Mouse (Mus musculus): ENCODE results near the gene Baiap2. TPM values are rescaled to one million over a fixed set of nuclear protein-coding genes. Genes with fewer than 3 reads are reported as not detected.
A peak's percentile ranks its signal among the peaks of the same experiment; 100 is the strongest.

Baiap2 gene
- polyA plus RNA-seq, 1 experiment from 2014 or later = 11.5 TPM

DNA sequence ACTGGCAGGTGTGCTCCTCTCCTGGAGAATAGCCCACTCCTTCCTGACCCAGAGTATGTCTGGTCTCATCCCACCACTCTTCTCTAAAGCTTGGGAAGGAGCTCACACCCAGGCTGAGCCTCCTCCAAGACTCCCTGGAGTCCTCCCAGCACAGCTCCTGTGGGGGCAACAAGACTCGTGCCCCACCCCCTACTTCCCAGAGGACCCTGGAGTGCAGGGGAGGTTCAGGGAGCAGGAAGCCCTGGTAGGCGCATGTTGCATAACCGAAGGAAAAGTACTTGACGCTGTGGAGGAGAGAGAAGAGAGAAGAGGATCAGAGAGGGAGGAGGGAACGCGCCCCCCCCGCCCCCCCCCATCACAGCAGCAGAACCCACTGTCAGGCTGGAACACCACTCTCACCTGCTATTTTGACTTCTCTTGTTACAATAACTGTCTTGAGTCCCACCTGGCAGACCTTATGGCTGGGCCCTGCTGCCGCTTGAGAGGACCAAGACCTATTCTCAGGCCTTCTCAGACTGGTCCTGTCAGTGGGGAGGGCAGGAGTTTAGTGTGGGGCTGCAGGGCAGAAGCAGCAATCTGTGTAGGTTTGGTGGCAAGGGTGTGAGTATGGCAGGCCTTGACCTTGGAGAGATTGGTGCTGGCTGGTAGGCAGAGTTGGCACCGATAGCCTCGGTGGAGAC lies 48.2 kb downstream of the Baiap2 start:
- Histone ChIP-seq H3K9me3 (ENCODE audit: control insufficient read depth, low read length) (no peaks in the 10 kb centered on the region), H3K9ac (ENCODE audit: low read depth, low read length) (peak overlapping the region; percentile 27; the same call in 1 of the 2 replicates), H3K36me3 (ENCODE audit: control insufficient read depth, insufficient read depth, low read length) (no peaks in the 10 kb centered on the region), H3K4me3 (ENCODE audit: low read depth, low read length) (no peak overlapping the region), H3K27ac (ENCODE audit: low read depth, low read length) (no peak overlapping the region), H3K27me3 (ENCODE audit: control insufficient read depth, insufficient read depth, low read length) (no peaks in the 10 kb centered on the region), H3K4me1 (replicated peaks; ENCODE audit: control insufficient read depth, insufficient read depth, low read length) (peaks cover 18% of the 10 kb centered on the region), H3K4me2 (replicated peaks; ENCODE audit: low read depth, low read length) (peak overlapping the region; percentile 17; the same call in 1 of the 2 replicates)
- DNase-seq (ENCODE audit: low spot score) (no peak), ATAC-seq (ENCODE audit: low FRiP score) (0 out of 2 replicates have a peak, but pooled peaks have one; percentile 23)
- 62% methylated on average over 10 of the region's 10 CpGs for WGBS

DNA sequence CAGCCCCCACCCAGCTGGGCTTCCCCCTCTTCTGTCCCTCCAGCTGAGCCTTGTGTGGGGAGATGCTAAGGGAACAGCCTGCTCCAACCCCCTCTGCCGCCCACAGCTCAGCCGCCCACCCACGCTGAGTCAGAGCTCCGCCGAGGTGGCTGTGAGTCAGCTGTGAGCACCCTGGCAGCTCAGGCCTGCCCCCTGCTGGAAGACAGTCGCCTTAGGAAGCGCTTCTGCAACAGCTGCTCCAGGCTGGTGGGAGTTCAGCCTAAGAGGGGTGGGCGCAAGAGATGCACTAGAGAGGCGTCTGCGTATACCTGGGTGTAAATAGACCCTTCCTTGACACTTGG lies 48.7 kb downstream of the Baiap2 start:
- H3K27me3 ChIP-seq (ENCODE audit: control insufficient read depth, insufficient read depth, low read length) = no peaks in the 10 kb centered on the region
- peak; percentile 56; the same call in 1 of the 2 replicates for ATAC-seq (ENCODE audit: low FRiP score)
- H3K9me3 ChIP-seq (ENCODE audit: control insufficient read depth, low read length) = no peaks in the 10 kb centered on the region
- no peak overlapping the region for H3K27ac ChIP-seq (ENCODE audit: low read depth, low read length)
- H3K4me3 ChIP-seq (ENCODE audit: low read depth, low read length) = no peak overlapping the region
- WGBS = 15% methylated on average over 10 of the region's 10 CpGs
- no peaks in the 10 kb centered on the region for H3K36me3 ChIP-seq (ENCODE audit: control insufficient read depth, insufficient read depth, low read length)
- peak overlapping the region; percentile 17; the same call in 1 of the 2 replicates for H3K4me2 ChIP-seq (replicated peaks; ENCODE audit: low read depth, low read length)
- peak; percentile 93 for DNase-seq (ENCODE audit: low spot score)
- peaks cover 18% of the 10 kb centered on the region for H3K4me1 ChIP-seq (replicated peaks; ENCODE audit: control insufficient read depth, insufficient read depth, low read length)
- H3K9ac ChIP-seq (ENCODE audit: low read depth, low read length) = peak overlapping the region; percentile 27; the same call in 1 of the 2 replicates

DNA sequence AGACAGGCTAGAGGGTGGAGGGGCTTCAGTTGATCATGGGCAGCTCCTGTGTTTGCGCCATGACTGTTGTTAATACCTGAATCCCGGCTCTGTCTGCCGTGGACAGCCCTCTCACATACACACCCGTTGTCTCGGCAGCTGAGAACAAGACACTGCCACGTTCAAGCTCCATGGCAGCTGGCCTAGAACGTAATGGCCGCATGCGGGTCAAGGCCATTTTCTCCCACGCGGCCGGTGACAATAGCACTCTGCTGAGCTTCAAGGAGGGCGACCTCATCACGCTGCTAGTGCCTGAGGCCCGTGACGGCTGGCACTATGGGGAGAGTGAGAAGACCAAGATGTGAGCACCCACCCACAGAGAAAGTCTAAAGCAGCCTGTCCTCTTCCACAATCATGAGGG lies 54.8 kb downstream of the Baiap2 start:
- WGBS = 88% methylated on average over 16 of the region's 16 CpGs
- no peak for DNase-seq (ENCODE audit: low spot score)
- H3K9me3 ChIP-seq (ENCODE audit: control insufficient read depth, low read length) = no peaks in the 10 kb centered on the region
- no peak for ATAC-seq (ENCODE audit: low FRiP score)
- H3K4me1 ChIP-seq (replicated peaks; ENCODE audit: control insufficient read depth, insufficient read depth, low read length) = no peaks in the 10 kb centered on the region
- H3K4me3 ChIP-seq (ENCODE audit: low read depth, low read length) = no peak overlapping the region
- H3K27ac ChIP-seq (ENCODE audit: low read depth, low read length) = no peak overlapping the region
- H3K9ac ChIP-seq (ENCODE audit: low read depth, low read length) = no peak overlapping the region
- no peaks in the 10 kb centered on the region for H3K36me3 ChIP-seq (ENCODE audit: control insufficient read depth, insufficient read depth, low read length)
- no peaks in the 10 kb centered on the region for H3K27me3 ChIP-seq (ENCODE audit: control insufficient read depth, insufficient read depth, low read length)
- H3K4me2 ChIP-seq (replicated peaks; ENCODE audit: low read depth, low read length) = no peak overlapping the region

DNA sequence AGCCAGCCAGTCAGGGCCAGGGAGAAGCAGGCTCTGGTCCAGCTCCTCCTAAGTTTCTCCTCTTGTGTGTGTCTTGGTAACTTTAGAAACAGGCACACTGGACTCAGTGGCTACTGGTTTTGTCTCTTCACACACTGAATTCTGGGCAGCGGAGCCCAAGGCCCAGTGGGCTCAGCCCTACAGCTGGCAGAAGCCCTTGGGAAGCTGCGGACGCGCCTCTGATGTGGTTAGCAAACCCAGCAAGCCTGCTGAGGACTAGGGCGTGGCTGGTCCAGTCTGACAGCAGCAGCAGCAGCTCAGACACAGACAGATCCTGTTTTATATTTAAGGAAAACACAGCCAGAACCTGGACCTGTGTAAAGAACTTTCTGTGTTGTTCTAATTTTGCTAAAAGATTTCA lies 59.5 kb downstream of the Baiap2 start:
- Histone ChIP-seq H3K4me1 (replicated peaks; ENCODE audit: control insufficient read depth, insufficient read depth, low read length) (no peaks in the 10 kb centered on the region), H3K27me3 (ENCODE audit: control insufficient read depth, insufficient read depth, low read length) (no peaks in the 10 kb centered on the region), H3K27ac (ENCODE audit: low read depth, low read length) (no peak overlapping the region), H3K9me3 (ENCODE audit: control insufficient read depth, low read length) (no peaks in the 10 kb centered on the region), H3K4me2 (replicated peaks; ENCODE audit: low read depth, low read length) (no peak overlapping the region), H3K36me3 (ENCODE audit: control insufficient read depth, insufficient read depth, low read length) (no peaks in the 10 kb centered on the region), H3K4me3 (ENCODE audit: low read depth, low read length) (no peak overlapping the region), H3K9ac (ENCODE audit: low read depth, low read length) (no peak overlapping the region)
- WGBS = 68% methylated on average over 5 of the region's 5 CpGs
- no peak for DNase-seq (ENCODE audit: low spot score)
- no peak for ATAC-seq (ENCODE audit: low FRiP score)

DNA sequence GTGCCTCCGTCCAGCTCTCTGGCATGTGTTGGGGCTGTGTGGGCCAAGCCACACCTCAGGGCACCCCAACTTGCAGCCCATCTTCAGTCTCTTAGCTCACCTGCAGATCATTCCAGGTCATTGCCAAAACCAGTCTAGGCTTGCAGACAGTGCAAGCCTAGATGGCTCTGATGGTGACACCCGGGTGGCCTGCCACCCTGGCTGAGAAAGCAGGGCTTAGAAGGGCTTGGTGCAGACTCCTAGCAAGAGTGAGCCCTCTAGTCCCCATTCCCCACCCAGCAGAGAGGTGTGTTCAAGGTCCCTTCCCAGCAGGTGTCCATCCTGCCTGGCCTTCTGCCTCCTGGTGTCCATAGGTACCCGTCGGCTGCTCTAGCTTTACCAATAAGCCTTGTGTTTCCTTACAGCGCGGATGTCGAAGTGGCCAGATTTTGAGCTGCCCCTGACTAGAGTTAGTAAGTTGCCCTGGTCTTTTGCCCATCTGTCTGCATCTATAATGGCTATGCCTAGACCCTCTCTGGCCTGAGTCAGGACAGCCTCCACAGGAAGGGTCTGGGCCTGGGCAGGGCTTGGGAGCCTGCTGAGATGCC lies 60.2 kb downstream of the Baiap2 start:
- WGBS = 91% methylated on average over 7 of the region's 7 CpGs
- Histone ChIP-seq H3K9me3 (ENCODE audit: control insufficient read depth, low read length) (no peaks in the 10 kb centered on the region), H3K4me2 (replicated peaks; ENCODE audit: low read depth, low read length) (no peak overlapping the region), H3K4me1 (replicated peaks; ENCODE audit: control insufficient read depth, insufficient read depth, low read length) (no peaks in the 10 kb centered on the region), H3K27me3 (ENCODE audit: control insufficient read depth, insufficient read depth, low read length) (no peaks in the 10 kb centered on the region), H3K4me3 (ENCODE audit: low read depth, low read length) (no peak overlapping the region), H3K27ac (ENCODE audit: low read depth, low read length) (no peak overlapping the region), H3K9ac (ENCODE audit: low read depth, low read length) (no peak overlapping the region), H3K36me3 (ENCODE audit: control insufficient read depth, insufficient read depth, low read length) (no peaks in the 10 kb centered on the region)
- no peak for ATAC-seq (ENCODE audit: low FRiP score)
- no peak for DNase-seq (ENCODE audit: low spot score)

DNA sequence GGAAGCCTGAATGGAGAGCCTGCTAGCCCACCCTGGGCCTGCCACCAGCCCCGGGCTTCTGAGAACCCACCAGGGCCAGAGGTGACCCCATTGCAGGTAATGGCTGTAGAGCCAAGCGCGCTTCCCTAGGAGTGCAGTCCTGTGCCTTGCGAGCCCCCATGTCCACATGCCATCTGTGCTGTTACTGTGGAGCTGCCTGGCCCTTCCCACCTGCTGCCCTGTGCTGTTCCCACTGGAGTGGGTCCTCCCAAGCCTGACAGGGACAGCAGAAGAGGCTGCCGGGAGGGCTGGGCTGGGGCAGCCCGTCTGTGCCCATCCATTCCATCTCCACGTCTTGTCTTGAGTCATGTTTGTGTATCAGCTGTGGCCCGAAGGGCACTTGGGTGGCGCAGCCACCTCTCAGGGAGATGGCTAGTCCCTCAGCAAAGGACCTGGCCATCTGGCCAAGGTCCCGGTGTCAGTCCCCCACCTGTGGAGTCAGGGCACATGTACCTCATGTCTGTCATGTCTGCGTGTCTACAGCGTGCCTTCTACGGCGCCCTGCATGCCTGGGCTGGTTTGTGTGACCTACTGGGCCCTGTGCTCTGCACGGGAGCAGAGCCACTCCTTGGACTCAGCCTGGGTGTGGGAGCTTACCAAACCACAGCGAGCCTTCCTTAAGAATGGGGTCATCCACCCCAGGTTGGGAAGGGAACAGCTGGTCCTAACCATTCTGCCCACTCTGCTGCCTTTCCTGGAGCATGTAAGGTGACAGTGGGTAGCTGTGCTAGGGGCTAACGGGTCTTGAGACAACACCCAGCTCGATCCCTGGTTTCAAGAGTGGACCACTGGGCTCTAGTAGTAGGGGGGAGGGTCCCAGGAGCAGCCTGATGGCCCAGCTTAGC lies 63.1 kb downstream of the Baiap2 start:
- 88% methylated on average over 18 of the region's 18 CpGs for WGBS

DNA sequence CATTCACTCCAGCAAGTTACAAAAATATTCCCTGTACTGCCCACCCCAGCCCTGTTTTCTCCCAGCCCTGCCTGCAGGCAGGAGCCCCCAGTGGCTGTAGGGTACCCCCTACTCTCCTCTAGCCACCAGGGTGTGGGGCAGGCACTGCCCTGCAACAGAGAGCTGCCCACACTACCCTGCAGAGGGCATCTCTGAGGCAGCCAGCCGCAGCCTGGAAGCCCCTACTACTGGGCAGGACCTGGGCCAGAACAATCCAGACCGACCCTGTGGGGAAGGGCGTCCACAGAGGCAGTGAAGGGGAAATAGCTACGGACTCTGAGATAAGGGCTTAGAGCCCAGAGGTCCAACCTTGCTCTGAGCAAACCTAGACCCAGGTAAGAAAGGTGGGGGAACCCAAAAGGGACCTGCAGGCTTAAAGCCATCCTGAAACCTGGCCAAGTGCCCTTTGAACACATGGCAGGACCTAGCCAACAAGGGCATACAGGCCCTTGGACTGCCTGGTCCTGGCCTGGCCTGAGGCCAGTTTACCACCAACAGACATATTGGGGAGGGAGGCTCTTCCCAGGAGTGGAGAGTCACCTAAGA lies 65.0 kb downstream of the Baiap2 start:
- no peaks in the 10 kb centered on the region for H3K36me3 ChIP-seq (ENCODE audit: control insufficient read depth, insufficient read depth, low read length)
- peaks cover 6% of the 10 kb centered on the region for H3K4me1 ChIP-seq (replicated peaks; ENCODE audit: control insufficient read depth, insufficient read depth, low read length)
- no peak overlapping the region for H3K27ac ChIP-seq (ENCODE audit: low read depth, low read length)
- no peak overlapping the region for H3K4me3 ChIP-seq (ENCODE audit: low read depth, low read length)
- 85% methylated on average over 4 of the region's 4 CpGs for WGBS
- H3K4me2 ChIP-seq (replicated peaks; ENCODE audit: low read depth, low read length) = no peak overlapping the region
- no peak overlapping the region for H3K9ac ChIP-seq (ENCODE audit: low read depth, low read length)
- ATAC-seq (ENCODE audit: low FRiP score) = no peak
- H3K9me3 ChIP-seq (ENCODE audit: control insufficient read depth, low read length) = no peaks in the 10 kb centered on the region
- no peak for DNase-seq (ENCODE audit: low spot score)
- H3K27me3 ChIP-seq (ENCODE audit: control insufficient read depth, insufficient read depth, low read length) = peaks cover 4% of the 10 kb centered on the region; the same call in 1 of the 2 replicates

More for the DNA sequence above, 63.1 kb downstream of the Baiap2 start:
- DNase-seq (ENCODE audit: low spot score) (no peak), ATAC-seq (ENCODE audit: low FRiP score) (no peak)
- Histone ChIP-seq H3K4me1 (replicated peaks; ENCODE audit: control insufficient read depth, insufficient read depth, low read length) (no peaks in the 10 kb centered on the region), H3K27ac (ENCODE audit: low read depth, low read length) (no peak overlapping the region), H3K27me3 (ENCODE audit: control insufficient read depth, insufficient read depth, low read length) (no peaks in the 10 kb centered on the region), H3K9ac (ENCODE audit: low read depth, low read length) (no peak overlapping the region), H3K9me3 (ENCODE audit: control insufficient read depth, low read length) (no peaks in the 10 kb centered on the region), H3K36me3 (ENCODE audit: control insufficient read depth, insufficient read depth, low read length) (no peaks in the 10 kb centered on the region), H3K4me3 (ENCODE audit: low read depth, low read length) (no peak overlapping the region), H3K4me2 (replicated peaks; ENCODE audit: low read depth, low read length) (no peak overlapping the region)

DNA sequence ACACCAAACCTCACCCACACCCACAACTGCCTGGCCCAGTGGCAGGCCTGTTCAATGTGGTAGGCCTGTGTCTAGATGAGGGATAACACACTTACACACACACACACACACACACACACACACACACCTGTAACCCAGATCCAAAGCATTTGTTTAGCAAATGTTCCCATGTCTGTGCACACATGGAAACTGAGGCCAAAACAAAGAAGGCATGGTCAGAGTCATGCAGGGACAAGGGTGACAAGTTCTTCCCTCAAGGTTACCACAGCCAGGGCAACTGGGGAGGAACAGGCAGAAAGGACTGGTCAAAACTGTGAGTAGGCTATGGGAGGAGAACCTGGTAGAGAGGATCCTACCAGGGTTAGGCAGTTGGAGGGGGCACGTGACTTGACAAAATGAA lies 65.9 kb downstream of the Baiap2 start:
- H3K36me3 ChIP-seq (ENCODE audit: control insufficient read depth, insufficient read depth, low read length) = no peaks in the 10 kb centered on the region
- 93% methylated on average over 1 of the region's 1 CpGs for WGBS
- ATAC-seq (ENCODE audit: low FRiP score) = no peak

More for the DNA sequence above, 65.9 kb downstream of the Baiap2 start:
- Histone ChIP-seq H3K4me1 (replicated peaks; ENCODE audit: control insufficient read depth, insufficient read depth, low read length) (peaks cover 11% of the 10 kb centered on the region), H3K4me3 (ENCODE audit: low read depth, low read length) (no peak overlapping the region), H3K27ac (ENCODE audit: low read depth, low read length) (no peak overlapping the region), H3K4me2 (replicated peaks; ENCODE audit: low read depth, low read length) (no peak overlapping the region), H3K27me3 (ENCODE audit: control insufficient read depth, insufficient read depth, low read length) (peaks cover 5% of the 10 kb centered on the region; the same call in 1 of the 2 replicates), H3K9me3 (ENCODE audit: control insufficient read depth, low read length) (no peaks in the 10 kb centered on the region), H3K9ac (ENCODE audit: low read depth, low read length) (no peak overlapping the region)
- DNase-seq (ENCODE audit: low spot score) = no peak
